Mouse (Mus musculus) limb, embryonic 13.5 days (tissue): ENCODE measurements at regions not wholly inside any gene's neighbourhood (a gene's known extent, or its start where the extent isn't known, plus 50 kb on each side); places are given as distances from the start of the nearest gene placed in this dataset. TPM values are rescaled to one million over a fixed set of nuclear protein-coding genes. Genes with fewer than 3 reads are reported as not detected.

Experiments
- ATAC-seq: fragments of 200-750 bp; cut with Nextera tagmentation; 2 replicates; pipeline ENCODE4 v1.8.0; 2017; ENCODE audit warnings: low read depth, moderate number of reproducible peaks, moderate TSS enrichment; ENCODE audit not compliant: low FRiP score
- H3K27ac ChIP-seq: fragments of 300-500 bp; sonication (generic); 2 replicates; pipeline ENCODE4 v1.5.1; 2015; ENCODE audit warnings: inconsistent platforms, mild to moderate bottlenecking, moderate library complexity
- H3K27me3 ChIP-seq: fragments of 300-500 bp; sonication (generic); 2 replicates; pipeline ENCODE4 v1.6.1; 2015; ENCODE audit warnings: mild to moderate bottlenecking, inconsistent platforms
- H3K36me3 ChIP-seq: fragments of 300-500 bp; sonication (generic); 2 replicates; pipeline ENCODE4 v1.6.1; 2015; ENCODE audit warnings: inconsistent platforms, mild to moderate bottlenecking, moderate library complexity
- H3K4me1 ChIP-seq: fragments of 300-500 bp; sonication (generic); 2 replicates; pipeline ENCODE4 v1.6.1; 2015; ENCODE audit warnings: inconsistent platforms
- H3K4me2 ChIP-seq: fragments of 300-500 bp; sonication (generic); replicated peaks from 2 replicates; pipeline ENCODE4 v1.6.1; 2015; ENCODE audit warnings: inconsistent platforms, mild to moderate bottlenecking, moderate library complexity
- H3K4me3 ChIP-seq: fragments of 300-500 bp; sonication (generic); 2 replicates; pipeline ENCODE4 v1.5.1; 2015; ENCODE audit warnings: moderate library complexity, mild to moderate bottlenecking, inconsistent platforms
- H3K9ac ChIP-seq: fragments of 300-500 bp; sonication (generic); 2 replicates; pipeline ENCODE4 v1.6.1; 2015; ENCODE audit warnings: mild to moderate bottlenecking, inconsistent platforms
- H3K9me3 ChIP-seq: fragments of 300-500 bp; sonication (generic); 2 replicates; pipeline ENCODE4 v1.6.1; 2016; ENCODE audit warnings: inconsistent platforms
- WGBS: fragments of 180-500 bp; shearing (Covaris S2); methylation state at CpG from one replicate; pipeline ENCODE4 v1.1.7; 2015; 5-methylcytosine and 5-hydroxymethylcytosine counted together
- microRNA-seq: library from miRNA; unstranded; fragments of <30 nt; microRNA quantifications from one replicate; pipeline ENCODE4, GENCODE M21; 2016

- H3K4me1 ChIP-seq: no peaks in the 10 kb centered on the region
- WGBS: 67% methylated on average over 2 of the region's 2 CpGs
These were observed 480.4 kb upstream of the Ddx18 start for GRCm38 (mm10) chr1:122048112-122048725.

GRCm38 (mm10) chr1:122043896-122044295 lies 476.1 kb upstream of the Ddx18 start:
- Histone ChIP-seq H3K36me3 (no peaks in the 10 kb centered on the region), H3K4me3 (no peak overlapping the region), H3K27me3 (no peaks in the 10 kb centered on the region), H3K9ac (no peak overlapping the region), H3K9me3 (no peaks in the 10 kb centered on the region), H3K4me1 (no peaks in the 10 kb centered on the region), H3K27ac (no peak overlapping the region), H3K4me2 (no peak overlapping the region)
- WGBS: 77% methylated on average over 1 of the region's 1 CpGs
- ATAC-seq: no peak

More at GRCm38 (mm10) chr1:122048112-122048725, 480.4 kb upstream of the Ddx18 start:
- Histone ChIP-seq H3K9ac (no peak overlapping the region), H3K27ac (no peak overlapping the region), H3K36me3 (no peaks in the 10 kb centered on the region), H3K4me3 (no peak overlapping the region), H3K4me2 (no peak overlapping the region), H3K27me3 (no peaks in the 10 kb centered on the region), H3K9me3 (no peaks in the 10 kb centered on the region)
- ATAC-seq: no peak

- 60% methylated on average over 5 of the region's 5 CpGs for WGBS
- no peak overlapping the region for H3K4me2 ChIP-seq
- H3K4me1 ChIP-seq: no peaks in the 10 kb centered on the region
- ATAC-seq: no peak
- no peaks in the 10 kb centered on the region for H3K9me3 ChIP-seq
- H3K36me3 ChIP-seq: no peaks in the 10 kb centered on the region
- no peaks in the 10 kb centered on the region for H3K27me3 ChIP-seq
- H3K9ac ChIP-seq: no peak overlapping the region
- no peak overlapping the region for H3K27ac ChIP-seq
- H3K4me3 ChIP-seq: no peak overlapping the region
These were observed 475.3 kb upstream of the Ddx18 start for GRCm38 (mm10) chr1:122043114-122043513.

- no peaks in the 10 kb centered on the region for H3K36me3 ChIP-seq
- no peaks in the 10 kb centered on the region for H3K4me1 ChIP-seq
- no peaks in the 10 kb centered on the region for H3K27me3 ChIP-seq
- H3K27ac ChIP-seq: no peak overlapping the region
- no peak overlapping the region for H3K9ac ChIP-seq
- no peak overlapping the region for H3K4me3 ChIP-seq
- 86% methylated on average over 2 of the region's 2 CpGs for whole genome bisulfite sequencing
- H3K9me3 ChIP-seq: no peaks in the 10 kb centered on the region
- ATAC-seq: no peak
- H3K4me2 ChIP-seq: no peak overlapping the region
These were observed 440.0 kb upstream of the Ddx18 start for GRCm38 (mm10) chr1:122007749-122008148.

- no peak overlapping the region for H3K4me3 ChIP-seq
- no peaks in the 10 kb centered on the region for H3K27me3 ChIP-seq
- ATAC-seq: no peak
- H3K9ac ChIP-seq: no peak overlapping the region
- no peaks in the 10 kb centered on the region for H3K4me1 ChIP-seq
- H3K27ac ChIP-seq: no peak overlapping the region
- 88% methylated on average over 1 of the region's 1 CpGs for whole genome bisulfite sequencing
- no peaks in the 10 kb centered on the region for H3K9me3 ChIP-seq
- H3K36me3 ChIP-seq: no peaks in the 10 kb centered on the region
- H3K4me2 ChIP-seq: no peak overlapping the region
These were observed 428.7 kb upstream of the Ddx18 start for GRCm38 (mm10) chr1:121996461-121996860.

GRCm38 (mm10) chr1:121990653-121991052 lies 422.9 kb upstream of the Ddx18 start:
- Histone ChIP-seq H3K4me2 (no peak overlapping the region), H3K9ac (no peak overlapping the region), H3K27me3 (no peaks in the 10 kb centered on the region), H3K4me3 (no peak overlapping the region), H3K36me3 (no peaks in the 10 kb centered on the region), H3K27ac (no peak overlapping the region), H3K4me1 (no peaks in the 10 kb centered on the region), H3K9me3 (no peaks in the 10 kb centered on the region)
- 85% methylated on average over 2 of the region's 2 CpGs for WGBS
- ATAC-seq: no peak

- Histone ChIP-seq H3K27ac (no peak overlapping the region), H3K4me3 (no peak overlapping the region), H3K9ac (no peak overlapping the region), H3K4me2 (no peak overlapping the region), H3K4me1 (no peaks in the 10 kb centered on the region), H3K27me3 (no peaks in the 10 kb centered on the region), H3K36me3 (no peaks in the 10 kb centered on the region), H3K9me3 (no peaks in the 10 kb centered on the region)
- ATAC-seq: no peak
These were observed 391.2 kb upstream of the Ddx18 start for GRCm38 (mm10) chr1:121958942-121959341.

GRCm38 (mm10) chr1:121935911-121936310 lies 368.1 kb upstream of the Ddx18 start:
- Histone ChIP-seq H3K27ac (no peak overlapping the region), H3K9ac (no peak overlapping the region), H3K4me2 (no peak overlapping the region), H3K9me3 (no peaks in the 10 kb centered on the region), H3K4me3 (no peak overlapping the region), H3K36me3 (no peaks in the 10 kb centered on the region), H3K27me3 (no peaks in the 10 kb centered on the region), H3K4me1 (no peaks in the 10 kb centered on the region)
- WGBS: 80% methylated on average over 1 of the region's 1 CpGs
- ATAC-seq: no peak

Small RNA genes lying in the stretch of these regions (microRNA-seq; reads per million reads assigned to microRNA genes)
- gene Gm26472: not detected
